Mouse (Mus musculus): ENCODE measurements around the gene Dnah6. TPM values are rescaled to one million over a fixed set of nuclear protein-coding genes. Genes with fewer than 3 reads are reported as not detected.

Dnah6 gene
- polyA plus RNA-seq, 2 experiments from 2014 or later = not detected

- no peak for ATAC-seq
Measured at GRCm38 (mm10) chr6:73132784-73133183, 88.7 kb downstream of the Dnah6 start.

DNA sequence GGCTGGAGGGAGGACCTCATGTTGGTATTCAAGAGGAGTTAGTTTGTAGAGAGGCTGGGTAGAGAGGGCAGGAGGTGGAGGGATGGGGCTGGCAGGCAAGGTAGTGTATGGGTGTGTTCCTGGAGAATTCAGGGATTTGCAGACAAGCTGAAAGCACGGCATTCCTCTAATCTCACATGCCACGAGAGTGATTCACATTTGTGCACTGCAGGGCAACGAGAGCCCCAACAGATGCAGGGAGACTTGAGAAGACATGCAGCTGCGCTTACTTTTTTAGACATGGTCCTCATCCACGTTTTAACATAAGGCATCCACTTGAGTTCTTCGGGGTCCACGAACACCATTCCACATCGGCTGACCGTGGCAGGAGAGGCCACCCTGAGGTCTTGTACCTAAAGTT, 93.9 kb downstream of the Dnah6 start:
- ATAC-seq = no peak

- ATAC-seq = no peak
Measured at GRCm38 (mm10) chr6:73120348-73120747, 101.1 kb downstream of the Dnah6 start.

- ATAC-seq = no peak
Measured at GRCm38 (mm10) chr6:73113898-73114297, 107.6 kb downstream of the Dnah6 start.

GRCm38 (mm10) chr6:73113365-73113764, 108.1 kb downstream of the Dnah6 start:
- no peak for ATAC-seq

DNA sequence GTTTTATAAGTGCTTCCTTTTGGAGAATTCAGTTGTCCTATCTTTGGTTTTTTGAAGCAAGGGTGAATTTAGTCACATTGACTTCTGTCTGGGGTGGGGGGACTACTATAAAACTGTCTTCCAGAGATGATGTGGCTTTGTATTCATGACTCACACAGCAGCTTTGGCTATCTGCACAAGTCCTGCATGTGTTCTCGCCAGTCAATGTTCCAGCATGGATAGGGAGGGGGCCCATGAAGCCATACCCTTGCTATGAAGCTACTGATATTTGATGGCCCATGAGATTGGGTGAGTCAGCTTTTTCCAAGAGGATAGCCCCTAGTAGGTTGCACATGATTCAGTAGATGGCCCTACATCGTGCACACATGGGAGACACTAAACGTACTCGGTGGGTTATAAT, 128.3 kb downstream of the Dnah6 start:
- no peak for ATAC-seq

DNA sequence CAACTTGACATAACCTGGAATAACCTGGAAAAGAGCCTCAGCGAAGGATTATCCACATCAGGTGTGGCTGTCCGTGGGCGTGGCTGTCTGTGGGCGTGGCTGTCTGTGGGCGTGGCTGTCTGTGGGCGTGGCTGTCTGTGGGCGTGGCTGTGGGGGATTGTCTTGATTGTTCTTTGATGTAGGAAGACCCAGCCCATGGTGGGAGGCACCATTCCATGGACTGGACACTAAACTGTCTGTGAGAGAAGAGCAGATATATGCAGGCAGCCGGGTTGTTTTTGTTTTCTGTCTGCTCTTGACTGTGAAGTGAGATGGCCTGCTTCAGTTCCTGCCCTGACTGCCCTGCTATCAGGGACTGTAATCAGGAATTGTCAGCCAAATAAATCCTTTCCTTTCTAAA, 130.6 kb downstream of the Dnah6 start:
- ATAC-seq = no peak

DNA sequence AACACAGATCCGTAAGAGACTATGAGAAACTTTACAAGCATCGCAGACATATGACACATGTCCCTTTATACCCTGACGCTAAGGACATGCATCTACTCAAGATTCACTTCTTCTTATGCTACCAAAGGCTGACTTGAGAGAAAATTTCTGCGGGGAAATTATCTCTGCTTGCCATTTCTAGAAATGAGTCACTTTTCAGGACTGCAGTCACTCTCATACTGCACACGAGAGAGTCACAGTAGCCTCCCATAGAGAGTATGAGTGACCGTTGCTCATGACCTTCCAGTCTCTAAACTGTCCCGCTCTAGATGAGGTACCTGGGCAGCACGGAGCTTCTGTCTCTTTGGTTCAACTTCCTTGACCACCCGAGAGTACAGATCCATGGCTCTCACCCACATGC, 138.9 kb downstream of the Dnah6 start:
- ATAC-seq = no peak

GRCm38 (mm10) chr6:73072093-73072786, 149.2 kb downstream of the Dnah6 start:
- no peak for ATAC-seq

- ATAC-seq = no peak
Measured at GRCm38 (mm10) chr6:73071214-73071613, 150.2 kb downstream of the Dnah6 start.

GRCm38 (mm10) chr6:73070663-73071062, 150.8 kb downstream of the Dnah6 start:
- no peak for ATAC-seq

- no peak for ATAC-seq
Measured at GRCm38 (mm10) chr6:73064551-73064950, 156.9 kb downstream of the Dnah6 start.

- no peak for ATAC-seq
Measured at GRCm38 (mm10) chr6:73059596-73060121, 161.8 kb downstream of the Dnah6 start.

DNA sequence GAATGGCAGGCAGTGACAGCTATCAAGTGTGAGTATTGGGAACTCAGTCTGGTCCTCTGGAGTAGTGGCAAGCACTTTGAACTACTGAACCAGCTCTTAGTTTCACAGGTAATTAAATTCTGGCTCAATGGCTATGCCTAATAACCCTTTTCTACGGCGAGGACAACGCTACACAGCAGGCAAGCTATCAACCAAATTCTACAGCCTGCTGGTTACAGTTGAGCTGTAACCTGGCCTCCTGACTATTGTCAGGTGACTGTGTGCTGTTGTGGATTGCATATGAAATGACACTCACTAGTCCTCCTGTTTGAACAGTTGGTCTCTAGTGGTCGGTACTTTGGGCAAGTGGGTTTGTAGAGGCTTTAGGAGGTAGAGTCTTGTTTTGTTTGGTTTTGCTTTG, 162.3 kb downstream of the Dnah6 start:
- no peak for ATAC-seq

DNA sequence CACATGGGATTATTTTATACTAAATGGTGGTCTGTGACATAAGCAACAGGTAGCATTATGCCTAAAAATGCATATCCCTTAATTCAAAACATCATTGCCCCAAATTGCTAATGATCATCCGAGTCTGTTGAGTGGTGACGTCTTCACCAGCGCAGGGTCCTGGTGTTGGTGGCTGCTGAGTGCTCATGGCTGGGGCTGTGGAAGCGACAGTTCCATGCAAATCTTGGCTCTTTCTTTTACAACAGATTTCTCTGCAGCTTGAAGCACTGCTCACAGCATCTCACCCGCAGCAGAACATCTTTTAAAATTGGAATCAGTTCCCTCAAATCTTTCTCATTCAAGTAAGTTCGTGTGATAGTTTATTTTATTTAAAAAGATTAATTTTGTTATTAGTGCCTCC, 166.1 kb downstream of the Dnah6 start:
- no peak for ATAC-seq

GRCm38 (mm10) chr6:73054807-73055206, 166.6 kb downstream of the Dnah6 start:
- ATAC-seq = no peak

DNA sequence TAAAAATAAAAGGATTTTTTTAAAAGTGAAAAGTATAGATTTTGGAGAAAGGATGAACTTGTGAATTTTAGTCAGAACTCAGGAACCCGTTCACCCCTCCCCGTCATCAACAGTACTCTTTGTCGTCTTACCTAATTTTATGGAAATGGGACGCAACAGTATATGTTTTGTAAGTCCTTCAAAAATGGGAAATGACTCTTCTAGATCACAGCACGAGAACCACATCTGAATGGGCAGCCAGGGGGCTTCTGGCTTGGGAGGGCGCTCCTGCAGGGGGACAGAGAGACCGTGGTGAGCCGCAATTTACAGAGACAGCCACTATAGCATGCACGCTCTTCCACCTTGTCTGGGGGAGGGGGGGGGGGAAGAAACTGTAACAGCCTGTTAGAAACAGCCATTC, 167.9 kb downstream of the Dnah6 start:
- ATAC-seq = no peak

DNA sequence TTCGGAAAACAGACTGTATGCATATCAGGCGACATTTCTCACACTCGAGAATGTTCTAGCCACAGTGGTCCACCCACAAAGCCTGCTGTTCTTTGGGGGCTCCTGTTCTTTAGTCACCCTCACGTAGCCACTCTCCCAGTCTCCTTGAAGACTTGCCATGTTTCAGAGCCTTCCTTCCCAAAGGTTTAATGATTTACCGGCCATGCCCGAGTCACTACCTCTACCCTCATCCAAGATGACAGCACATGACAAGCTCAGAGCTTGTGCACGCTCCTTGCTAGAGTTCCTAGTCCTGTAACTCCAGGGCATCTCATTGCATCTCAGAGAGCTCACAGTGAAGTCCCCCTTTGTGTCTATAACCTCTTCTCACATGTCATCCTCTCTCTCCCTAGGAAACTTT, 174.2 kb downstream of the Dnah6 start:
- no peak for ATAC-seq

- no peak for ATAC-seq
Measured at GRCm38 (mm10) chr6:73045944-73046343, 175.5 kb downstream of the Dnah6 start.

DNA sequence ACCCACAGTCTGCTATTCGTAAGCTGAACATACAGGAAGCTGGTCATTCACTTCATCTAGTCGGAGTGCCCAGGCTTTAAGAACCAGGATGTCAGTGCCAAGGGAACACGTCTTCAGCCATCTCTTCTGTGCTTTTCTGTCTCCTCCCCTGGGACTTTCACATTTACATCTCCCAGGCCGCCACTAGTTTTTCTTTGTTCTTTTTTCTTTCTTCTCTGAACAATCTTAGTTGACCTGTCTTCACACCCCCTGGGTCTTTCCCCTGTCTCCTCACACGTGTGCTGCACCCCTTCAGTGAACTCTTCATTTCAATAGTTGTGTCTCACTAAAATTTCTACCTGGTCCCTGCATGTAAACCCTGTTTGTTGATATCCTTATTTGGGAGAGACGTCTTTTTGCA, 179.2 kb downstream of the Dnah6 start:
- no peak for ATAC-seq

- no peak for ATAC-seq
Measured at GRCm38 (mm10) chr6:73038291-73038690, 183.2 kb downstream of the Dnah6 start.

- no peak for ATAC-seq
Measured at GRCm38 (mm10) chr6:73028853-73029252, 192.6 kb downstream of the Dnah6 start.

DNA sequence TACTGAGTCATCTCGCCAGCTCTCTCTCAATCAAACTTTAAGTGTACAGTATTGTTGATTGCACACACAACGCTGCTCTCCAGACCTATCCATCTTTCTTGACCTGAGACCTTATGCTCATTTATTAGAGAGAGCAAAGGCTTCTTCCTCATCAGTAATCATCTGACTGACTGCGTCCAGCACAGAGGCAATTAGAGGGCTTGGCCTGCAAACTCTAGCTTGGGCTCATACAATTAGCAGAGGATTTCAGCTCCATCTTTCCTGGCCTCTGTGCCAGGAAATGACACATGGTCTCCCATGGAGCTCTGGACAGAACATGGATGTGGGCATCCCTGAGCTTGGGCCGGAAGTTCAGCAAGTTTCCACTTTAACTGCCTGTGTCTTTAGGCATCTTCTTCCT, 193.6 kb downstream of the Dnah6 start:
- no peak for ATAC-seq

- ATAC-seq = no peak
Measured at GRCm38 (mm10) chr6:73026898-73027297, 194.6 kb downstream of the Dnah6 start.

GRCm38 (mm10) chr6:73020061-73020460, 201.4 kb downstream of the Dnah6 start:
- ATAC-seq = peak; percentile 63

Measured in CD4-positive, CD25-positive, alpha-beta regulatory T cell, adult 4 months (primary cell).